Mouse (Mus musculus) megakaryocyte, embryonic 14.5 days (primary cell): ENCODE measurements around the gene Nudt16l1.

ENCODE experiments used
- FLI1 ChIP-seq: IDR thresholded peaks from 2 replicates; pipeline ENCODE4 v1.6.1; 2012; ENCODE audit warnings: low read length, inconsistent platforms, mixed read lengths
- GATA1 ChIP-seq: IDR thresholded peaks from 3 replicates; pipeline ENCODE4 v1.6.1; 2012; ENCODE audit warnings: mixed read lengths, low read length, inconsistent platforms, borderline replicate concordance

GRCm38 (mm10) chr16:4901167-4901566 is 37.4 kb upstream of the Nudt16l1 start:
- no peak for TF ChIP-seq FLI1
- no peak for TF ChIP-seq GATA1
